Mouse (Mus musculus) neutrophil, adult 5-6 weeks (primary cell): Measurements from ENCODE around the gene Gm13289. TPM values are rescaled to one million over a fixed set of nuclear protein-coding genes. Genes with fewer than 3 reads are reported as not detected.
"Not testable (repeated sequence)": the region's sequence is repeated elsewhere in the genome, so short reads cannot be mapped to it uniquely, and the experiment has no call there.

Source experiments
- ATAC-seq: fragments of 151-379, 151-347 bp; 2 replicates; pipeline ENCODE4 v1.8.0; 2017; ENCODE audit warnings: mild to moderate bottlenecking, moderate TSS enrichment; ENCODE audit not compliant: insufficient number of reproducible peaks, poor library complexity, low FRiP score, severe bottlenecking; ENCODE audit errors: extremely low read depth
- total RNA-seq: library from RNA; stranded (forward); fragments of 200-1000 nt; gene quantifications from 2 replicates; pipeline ENCODE4 v1.2.3, GENCODE M21; 2017

The Gm13289 gene
- total RNA-seq, result not detected in 2 replicates

GRCm38 (mm10) chr4:88776622-88777021 lies at the start of gene Gm13289:
TSS of gene Gm13289 (plus strand) at chr4:88776922.
- ATAC-seq, result not testable (repeated sequence)

GRCm38 (mm10) chr4:88727324-88727723 lies 49.4 kb upstream of the Gm13289 start:
- peak; percentile 85 for ATAC-seq

- peak; percentile 94 for ATAC-seq
These were observed 38.2 kb upstream of the Gm13289 start for GRCm38 (mm10) chr4:88738480-88738879.

GRCm38 (mm10) chr4:88739036-88739435 lies 37.7 kb upstream of the Gm13289 start:
- ATAC-seq, result 0 out of 2 replicates have a peak, but pooled peaks have one; percentile 39

DNA sequence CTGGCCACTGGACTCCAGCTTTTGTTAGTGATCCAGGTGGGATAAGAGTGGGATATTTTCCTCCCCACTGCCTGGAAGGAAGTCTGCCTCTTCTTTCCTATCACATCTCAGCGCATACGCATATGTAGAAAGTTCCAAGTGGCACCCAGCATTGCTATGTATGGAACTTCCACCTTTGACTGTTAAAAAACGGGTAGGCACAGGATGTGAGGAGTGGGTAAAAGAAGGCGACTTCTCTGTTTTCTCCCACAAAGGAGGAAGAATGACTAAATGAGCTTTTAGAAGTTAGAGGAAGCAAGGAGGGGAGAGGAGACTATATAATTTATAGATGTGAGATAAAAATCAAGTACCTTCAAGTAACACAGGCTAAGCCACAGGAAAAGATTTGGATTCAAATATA lies 35.3 kb upstream of the Gm13289 start:
- no peak for ATAC-seq

DNA sequence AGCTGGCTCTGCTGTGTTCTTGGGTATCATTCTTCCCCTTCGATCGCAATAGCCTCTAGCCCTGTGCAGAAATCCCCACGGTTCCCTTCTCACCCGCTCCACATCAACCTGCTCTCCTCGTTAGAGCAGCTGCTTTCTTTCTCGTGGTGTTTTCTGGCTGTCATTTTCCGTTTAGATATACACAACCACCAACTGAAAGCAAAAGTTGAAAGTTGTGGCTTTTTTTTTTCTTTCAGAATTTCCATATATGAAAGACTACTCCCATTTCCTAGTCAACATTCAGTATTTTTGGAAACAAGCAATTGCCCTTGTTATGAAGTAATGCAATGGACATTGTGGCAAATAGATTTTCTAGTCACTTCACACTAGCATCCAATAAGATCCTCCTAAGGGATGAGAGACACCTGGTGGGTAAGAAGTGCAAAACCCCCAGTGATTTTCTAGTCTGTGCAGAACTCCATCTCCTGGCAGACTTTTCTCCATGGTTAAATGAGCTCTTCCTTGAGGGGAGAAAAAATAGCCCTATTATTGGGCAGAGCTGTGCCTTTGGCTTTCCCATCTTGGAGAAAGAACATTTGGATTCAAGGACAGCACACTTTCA lies 33.9 kb upstream of the Gm13289 start:
- ATAC-seq, result no peak

GRCm38 (mm10) chr4:88744207-88744606 lies 32.5 kb upstream of the Gm13289 start:
- ATAC-seq, result no peak

DNA sequence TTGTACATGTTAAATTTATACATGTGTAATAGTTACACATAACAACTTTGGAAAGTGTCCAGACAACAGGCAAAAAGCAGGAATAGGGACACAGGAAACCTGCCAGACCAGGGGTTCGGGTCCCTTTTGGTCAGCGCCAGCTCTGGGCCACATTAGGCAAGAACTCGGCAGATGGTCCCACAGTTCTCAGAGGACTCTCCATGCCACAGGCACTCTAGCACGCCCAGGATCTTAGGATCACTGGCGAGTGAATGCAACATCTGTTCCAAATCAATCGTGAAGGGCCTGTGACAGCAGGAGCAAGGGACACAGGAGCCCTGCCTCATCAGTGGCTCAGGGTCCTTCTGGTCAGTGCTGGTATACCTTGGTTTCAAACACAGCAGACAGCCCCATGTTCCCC lies 26.8 kb upstream of the Gm13289 start:
- no peak for ATAC-seq

GRCm38 (mm10) chr4:88754818-88755340 lies 21.8 kb upstream of the Gm13289 start, which contains the start of gene Gm13271:
TSS of gene Gm13271 (plus strand) at chr4:88754868.
- not testable (repeated sequence) for ATAC-seq

- not testable (repeated sequence) for ATAC-seq
These were observed 19.9 kb upstream of the Gm13289 start for GRCm38 (mm10) chr4:88756581-88757513.

- ATAC-seq, result peak; percentile 100
These were observed 19.1 kb upstream of the Gm13289 start for GRCm38 (mm10) chr4:88757628-88758031.

DNA sequence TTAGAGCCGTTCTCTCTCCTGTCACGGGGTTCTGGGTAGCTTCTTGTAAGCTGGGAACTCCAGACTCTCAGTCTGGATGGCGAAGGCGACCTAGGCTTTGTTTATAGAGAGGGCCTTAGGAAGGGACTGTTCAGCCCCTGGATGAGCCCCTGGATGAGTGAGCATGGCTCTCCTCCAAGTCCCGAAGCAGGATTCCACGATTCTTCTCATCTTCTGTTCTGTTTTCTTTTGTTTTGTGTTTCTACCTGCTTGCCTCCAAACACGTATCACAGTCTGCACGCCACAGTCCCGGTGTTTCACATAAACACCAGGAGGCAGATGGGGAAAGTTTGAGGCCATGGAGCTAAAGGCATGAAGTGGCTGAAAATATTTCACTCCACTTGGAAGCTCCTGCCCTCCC lies 18.0 kb upstream of the Gm13289 start:
- not testable (repeated sequence) for ATAC-seq

- ATAC-seq, result not testable (repeated sequence)
These were observed 17.0 kb upstream of the Gm13289 start, which contains the start of gene Gm13283 for GRCm38 (mm10) chr4:88759610-88760268. TSS of gene Gm13283 (plus strand) at chr4:88760119.

- not testable (repeated sequence) for ATAC-seq
These were observed 16.3 kb upstream of the Gm13289 start for GRCm38 (mm10) chr4:88760431-88760830.

DNA sequence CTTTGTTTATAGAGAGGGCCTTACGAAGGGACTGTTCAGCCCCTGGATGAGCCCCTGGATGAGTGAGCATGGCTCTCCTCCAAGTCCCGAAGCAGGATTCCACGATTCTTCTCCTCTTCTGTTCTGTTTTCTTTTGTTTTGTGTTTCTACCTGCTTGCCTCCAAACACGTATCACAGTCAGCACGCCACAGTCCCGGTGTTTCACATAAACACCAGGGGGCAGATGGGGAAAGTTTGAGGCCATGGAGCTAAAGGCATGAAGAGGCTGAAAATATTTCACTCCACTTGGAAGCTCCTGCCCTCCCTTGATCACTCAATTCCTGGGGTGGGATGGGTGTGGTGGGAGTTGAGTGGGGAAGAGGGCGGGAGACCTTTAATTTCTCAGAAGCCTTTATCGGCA lies 14.9 kb upstream of the Gm13289 start:
- not testable (repeated sequence) for ATAC-seq

DNA sequence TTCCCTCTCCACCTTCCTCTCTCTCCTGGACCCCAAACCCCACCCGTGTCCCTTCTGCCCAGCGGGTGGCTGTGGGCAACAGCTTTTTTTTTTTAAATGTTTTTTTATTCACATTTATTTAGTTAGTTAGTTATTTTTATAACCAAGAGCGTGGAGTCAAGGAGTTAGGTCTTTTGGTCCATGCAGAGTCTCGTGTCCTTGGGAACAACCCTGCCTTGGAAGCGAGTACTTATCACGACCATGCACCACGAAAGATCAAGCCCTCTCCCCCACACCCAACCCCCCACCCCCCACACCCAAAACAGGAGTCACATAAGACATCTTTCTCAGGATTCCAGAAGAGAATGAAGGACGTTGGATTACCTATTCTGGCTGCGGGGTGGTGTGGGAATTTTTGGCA lies 14.4 kb upstream of the Gm13289 start:
- ATAC-seq, result not testable (repeated sequence)

GRCm38 (mm10) chr4:88763384-88764018 lies 13.2 kb upstream of the Gm13289 start:
- ATAC-seq, result peak; percentile 85

- ATAC-seq, result not testable (repeated sequence)
These were observed 3.2 kb upstream of the Gm13289 start, which contains the start of gene Gm13290 for GRCm38 (mm10) chr4:88773534-88773933. TSS of gene Gm13290 (plus strand) at chr4:88773834.

- ATAC-seq, result not testable (repeated sequence)
These were observed 2.8 kb downstream of the Gm13289 start, which contains the start of gene Gm13272 for GRCm38 (mm10) chr4:88779550-88779949. TSS of gene Gm13272 (plus strand) at chr4:88779850.
